Mouse (Mus musculus) frontal cortex, postnatal 14 days (tissue): ENCODE data around the gene Mettl8.

Source experiments
- DNase-seq, 2 experiments: peaks; one replicate each; pipeline ENCODE4 v3.0.0; 2022; ENCODE audit warnings: low spot score in 2 of 2

Mettl8 gene

GRCm38 (mm10) chr2:70989201-70990191, 65.9 kb downstream of the Mettl8 start:
- no peak for DNase-seq

- no peak for DNase-seq
Observed at GRCm38 (mm10) chr2:70978271-70978670, 77.1 kb downstream of the Mettl8 start.

- no peak for DNase-seq
Observed at GRCm38 (mm10) chr2:70974769-70975168, 80.6 kb downstream of the Mettl8 start.

GRCm38 (mm10) chr2:70972795-70973518, 82.4 kb downstream of the Mettl8 start:
- DNase-seq, result no peak

- no peak for DNase-seq
Observed at GRCm38 (mm10) chr2:70970158-70970741, 85.1 kb downstream of the Mettl8 start.

- DNase-seq, result no peak
Observed at GRCm38 (mm10) chr2:70968305-70968704, 87.1 kb downstream of the Mettl8 start.

- no peak for DNase-seq
Observed at GRCm38 (mm10) chr2:70967216-70967615, 88.2 kb downstream of the Mettl8 start.

- DNase-seq, result no peak
Observed at GRCm38 (mm10) chr2:70964809-70965208, 90.6 kb downstream of the Mettl8 start.

- DNase-seq, result no peak
Observed at GRCm38 (mm10) chr2:70962921-70963320, 92.5 kb downstream of the Mettl8 start.

GRCm38 (mm10) chr2:70961086-70961941, 94.1 kb downstream of the Mettl8 start:
- no peak for DNase-seq

GRCm38 (mm10) chr2:70960090-70960489, 95.3 kb downstream of the Mettl8 start:
- DNase-seq, result no peak

GRCm38 (mm10) chr2:70959337-70959736, 96.0 kb downstream of the Mettl8 start:
- DNase-seq, result no peak

GRCm38 (mm10) chr2:70958536-70958935, 96.8 kb downstream of the Mettl8 start:
- no peak for DNase-seq

GRCm38 (mm10) chr2:70953616-70954015, 101.8 kb downstream of the Mettl8 start:
- no peak for DNase-seq

- no peak for DNase-seq
Observed at GRCm38 (mm10) chr2:70951944-70952343, 103.4 kb downstream of the Mettl8 start.

- no peak for DNase-seq
Observed at GRCm38 (mm10) chr2:70944511-70945305, 110.7 kb downstream of the Mettl8 start.

- no peak for DNase-seq
Observed at GRCm38 (mm10) chr2:70940826-70941225, 114.6 kb downstream of the Mettl8 start.

GRCm38 (mm10) chr2:70938844-70939494, 116.4 kb downstream of the Mettl8 start:
- DNase-seq, result no peak

- DNase-seq, result no peak
Observed at GRCm38 (mm10) chr2:70934772-70935171, 120.6 kb downstream of the Mettl8 start.

GRCm38 (mm10) chr2:70933516-70933915, 121.9 kb downstream of the Mettl8 start:
- DNase-seq, result no peak
